Mouse (Mus musculus) lung, postnatal 0 days (tissue): Measurements from ENCODE around the gene D930007J09Rik. TPM values are rescaled to one million over a fixed set of nuclear protein-coding genes. Genes with fewer than 3 reads are reported as not detected.

Source experiments
- ATAC-seq: fragments of 200-750 bp; cut with Nextera tagmentation; 2 replicates; pipeline ENCODE4 v1.8.0; 2017; ENCODE audit warnings: moderate library complexity
- DNase-seq: peaks from one replicate; pipeline ENCODE4 v3.0.0-alpha.2; 2016; ENCODE audit warnings: low spot score
- H3K27ac ChIP-seq: fragments of 300-500 bp; sonication (generic); 2 replicates; pipeline ENCODE4 v1.5.1; 2014; ENCODE audit warnings: antibody characterized with exemption, mild to moderate bottlenecking, low read length, mixed read lengths
- H3K27me3 ChIP-seq: fragments of 300-500 bp; sonication (generic); replicated peaks from 2 replicates; pipeline ENCODE4 v1.6.1; 2014; ENCODE audit warnings: low read length, mixed read lengths; ENCODE audit not compliant: insufficient read depth
- H3K36me3 ChIP-seq: fragments of 300-500 bp; sonication (generic); 2 replicates; pipeline ENCODE4 v1.6.1; 2014; ENCODE audit warnings: low read length, mixed read lengths; ENCODE audit not compliant: insufficient read depth
- H3K4me1 ChIP-seq: fragments of 300-500 bp; sonication (generic); 2 replicates; pipeline ENCODE4 v1.6.1; 2014; ENCODE audit warnings: antibody characterized with exemption, low read depth, low read length, mixed read lengths; ENCODE audit not compliant: insufficient read depth
- H3K4me2 ChIP-seq: fragments of 300-500 bp; sonication (generic); replicated peaks from 2 replicates; pipeline ENCODE4 v1.6.1; 2014; ENCODE audit warnings: low read depth, mild to moderate bottlenecking, low read length, moderate library complexity, mixed read lengths
- H3K4me3 ChIP-seq: fragments of 300-500 bp; sonication (generic); 2 replicates; pipeline ENCODE4 v1.5.1; 2014; ENCODE audit warnings: low read depth, low read length
- H3K9ac ChIP-seq: fragments of 300-500 bp; sonication (generic); replicated peaks from 2 replicates; pipeline ENCODE4 v1.6.1; 2014; ENCODE audit warnings: low read depth, mild to moderate bottlenecking
- H3K9me3 ChIP-seq: fragments of 300-500 bp; sonication (generic); 2 replicates; pipeline ENCODE4 v1.6.1; 2016; ENCODE audit warnings: low read length, mixed read lengths
- CTCF ChIP-seq: IDR thresholded peaks from 2 replicates; pipeline ENCODE4 v1.5.1; 2016; ENCODE audit warnings: antibody characterized with exemption, mild to moderate bottlenecking
- EP300 ChIP-seq: IDR thresholded peaks from 2 replicates; pipeline ENCODE4 v1.6.1; 2016; ENCODE audit warnings: antibody characterized with exemption, mild to moderate bottlenecking, control low read depth
- WGBS: fragments of 180-500 bp; shearing (Covaris S2); extraction: QIAGEN DNeasy Blood & Tissue Kit; methylation state at CpG from one replicate; pipeline ENCODE4 v1.1.7; 2014; 5-methylcytosine and 5-hydroxymethylcytosine counted together
- polyA plus RNA-seq: library from polyadenylated mRNA; unstranded; fragments of >200 nt; fragmentation: Nextera tagmentation; extraction: Ambion mirVana; gene quantifications from 2 replicates; pipeline ENCODE4 v1.2.1, GENCODE M21; 2015

The D930007J09Rik gene
- polyA plus RNA-seq, 1 experiment from 2014 or later = not detected

DNA sequence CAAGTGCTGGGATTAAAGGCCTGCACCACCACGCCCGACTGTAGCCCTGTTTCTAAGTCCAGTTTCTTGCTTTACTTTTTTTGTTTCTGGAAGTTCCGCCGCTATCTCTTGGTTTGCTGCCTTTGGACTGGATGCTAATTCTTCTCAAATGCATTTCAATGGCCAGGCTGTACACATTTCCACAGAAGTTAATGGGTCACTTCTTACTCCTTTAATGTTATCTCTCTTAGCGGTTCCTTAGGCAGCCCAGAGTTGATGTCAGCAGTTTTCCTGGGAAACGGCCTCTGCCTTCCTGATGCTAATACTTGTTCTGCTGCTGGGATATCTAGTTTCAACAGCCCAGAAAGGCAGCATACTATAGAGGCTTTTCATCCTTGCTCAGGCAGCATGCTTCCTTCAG, 20.5 kb upstream of the D930007J09Rik start:
- Histone ChIP-seq H3K4me2 (no peak overlapping the region), H3K4me1 (no peaks in the 10 kb centered on the region), H3K9me3 (no peaks in the 10 kb centered on the region), H3K4me3 (no peak overlapping the region), H3K27me3 (no peaks in the 10 kb centered on the region), H3K36me3 (0 out of 2 replicates have a peak, but pooled peaks cover 13% of the 10 kb centered on the region), H3K9ac (no peak overlapping the region), H3K27ac (no peak overlapping the region)
- no peak for ATAC-seq
- TF ChIP-seq CTCF (no peak), EP300 (no peak)
- 82% methylated on average over 6 of the region's 6 CpGs for WGBS
- DNase-seq = no peak

DNA sequence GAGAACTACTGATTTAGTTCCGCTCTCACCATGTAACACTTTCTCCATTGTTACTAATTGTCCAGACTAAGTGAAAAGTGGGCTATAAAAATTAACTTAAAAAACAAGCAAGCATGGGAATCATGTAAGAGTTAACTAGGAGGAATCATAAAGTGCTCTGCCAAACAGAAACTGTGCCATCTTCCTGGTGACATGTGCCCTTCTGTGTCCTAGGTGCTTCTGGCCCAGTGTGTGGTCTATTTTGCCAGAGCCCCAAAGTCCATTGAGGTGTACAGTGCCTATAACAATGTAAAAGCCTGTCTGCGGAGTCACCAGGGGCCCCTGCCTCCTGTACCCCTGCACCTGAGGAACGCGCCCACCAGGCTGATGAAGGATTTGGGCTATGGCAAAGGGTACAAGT, 19.0 kb upstream of the D930007J09Rik start:
- DNase-seq (no peak), ATAC-seq (no peak)
- no peak for TF ChIP-seq CTCF
- TF ChIP-seq EP300 = no peak
- no peaks in the 10 kb centered on the region for H3K9me3 ChIP-seq
- 0 out of 2 replicates have a peak, but pooled peaks cover 18% of the 10 kb centered on the region for H3K36me3 ChIP-seq
- no peak overlapping the region for H3K9ac ChIP-seq
- H3K4me3 ChIP-seq = no peak overlapping the region
- H3K4me1 ChIP-seq = no peaks in the 10 kb centered on the region
- H3K4me2 ChIP-seq = no peak overlapping the region
- H3K27ac ChIP-seq = no peak overlapping the region
- H3K27me3 ChIP-seq = no peaks in the 10 kb centered on the region
- WGBS = over 99% methylated on average over 4 of the region's 4 CpGs

DNA sequence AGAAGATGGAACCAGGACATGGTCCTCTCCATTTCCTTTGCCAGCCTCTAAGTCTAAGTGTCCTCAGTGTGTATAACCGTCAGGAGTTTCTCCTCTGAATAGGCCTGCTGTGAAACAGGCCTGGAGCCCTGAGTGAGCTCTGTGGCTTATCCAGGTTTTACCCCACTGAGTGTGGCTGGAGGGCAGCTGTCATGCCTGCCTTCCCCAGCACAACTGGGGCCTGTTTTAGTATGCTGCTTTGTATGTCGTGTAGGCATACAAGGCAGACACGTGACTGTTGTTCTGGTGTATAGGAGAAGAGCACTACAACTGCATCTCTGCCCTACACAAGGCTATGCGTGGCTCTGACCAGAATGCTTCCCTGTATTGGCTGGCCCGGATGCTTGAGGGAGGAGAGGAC, 17.3 kb upstream of the D930007J09Rik start:
- Histone ChIP-seq H3K36me3 (0 out of 2 replicates have a peak, but pooled peaks cover 24% of the 10 kb centered on the region), H3K27me3 (no peaks in the 10 kb centered on the region), H3K27ac (no peak overlapping the region), H3K9ac (no peak overlapping the region), H3K4me1 (no peaks in the 10 kb centered on the region), H3K4me2 (no peak overlapping the region), H3K4me3 (no peak overlapping the region), H3K9me3 (no peaks in the 10 kb centered on the region)
- 95% methylated on average over 5 of the region's 5 CpGs for WGBS
- DNase-seq = no peak
- TF ChIP-seq EP300 = no peak
- TF ChIP-seq CTCF = no peak
- no peak for ATAC-seq

DNA sequence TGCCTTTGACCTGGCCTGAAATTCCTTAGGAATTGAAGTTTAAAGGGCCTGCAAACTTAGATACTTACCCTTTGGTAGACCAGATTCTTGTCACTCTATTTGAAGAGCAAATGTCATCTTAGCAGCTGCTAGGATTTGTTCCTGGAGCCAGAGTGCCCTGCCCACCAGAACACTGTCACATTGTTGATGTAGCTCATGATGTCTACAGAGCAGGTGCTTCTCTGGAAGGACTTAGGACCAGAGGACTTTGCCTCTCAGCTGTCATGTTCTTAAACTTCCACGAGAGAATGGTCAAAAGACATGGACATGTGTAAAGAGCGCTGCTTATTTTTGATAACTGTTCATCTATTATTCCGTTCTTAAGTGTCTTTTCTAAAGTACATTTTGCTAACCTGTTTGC, 16.6 kb upstream of the D930007J09Rik start:
- Histone ChIP-seq H3K9me3 (no peaks in the 10 kb centered on the region), H3K9ac (no peak overlapping the region), H3K4me3 (no peak overlapping the region), H3K4me1 (no peaks in the 10 kb centered on the region), H3K36me3 (peaks cover 24% of the 10 kb centered on the region; the same call in 1 of the 2 replicates), H3K27me3 (no peaks in the 10 kb centered on the region), H3K27ac (no peak overlapping the region), H3K4me2 (no peak overlapping the region)
- 93% methylated on average over 3 of the region's 3 CpGs for WGBS
- no peak for TF ChIP-seq EP300
- no peak for TF ChIP-seq CTCF
- no peak for DNase-seq
- no peak for ATAC-seq

DNA sequence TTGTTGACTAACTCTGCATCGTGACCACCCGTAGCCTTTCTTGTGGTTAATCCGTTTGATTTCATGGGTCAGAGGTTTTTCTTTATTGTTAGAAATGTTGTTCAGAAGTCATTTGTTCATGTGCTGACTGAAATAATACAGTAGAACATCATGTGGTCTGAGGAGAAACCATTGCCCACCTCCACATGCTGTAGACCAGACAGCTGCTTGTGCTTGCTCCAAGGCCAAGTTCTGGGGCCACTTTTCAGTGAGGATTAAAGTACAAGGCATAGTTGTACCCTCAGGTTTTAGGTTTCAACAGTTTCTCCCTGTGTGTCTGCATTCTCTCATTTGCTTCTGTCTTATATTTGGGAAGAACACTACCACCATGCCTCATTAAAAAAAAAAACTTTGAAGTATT, 5.0 kb upstream of the D930007J09Rik start:
- Histone ChIP-seq H3K9me3 (no peaks in the 10 kb centered on the region), H3K27me3 (no peaks in the 10 kb centered on the region), H3K4me2 (no peak overlapping the region), H3K36me3 (peaks cover 13% of the 10 kb centered on the region; the same call in 1 of the 2 replicates), H3K9ac (no peak overlapping the region), H3K4me1 (0 out of 2 replicates have a peak, but pooled peaks cover 4% of the 10 kb centered on the region), H3K27ac (no peak overlapping the region), H3K4me3 (no peak overlapping the region)
- WGBS = 86% methylated on average over 3 of the region's 3 CpGs
- DNase-seq (no peak), ATAC-seq (no peak)
- no peak for TF ChIP-seq CTCF
- TF ChIP-seq EP300 = no peak

DNA sequence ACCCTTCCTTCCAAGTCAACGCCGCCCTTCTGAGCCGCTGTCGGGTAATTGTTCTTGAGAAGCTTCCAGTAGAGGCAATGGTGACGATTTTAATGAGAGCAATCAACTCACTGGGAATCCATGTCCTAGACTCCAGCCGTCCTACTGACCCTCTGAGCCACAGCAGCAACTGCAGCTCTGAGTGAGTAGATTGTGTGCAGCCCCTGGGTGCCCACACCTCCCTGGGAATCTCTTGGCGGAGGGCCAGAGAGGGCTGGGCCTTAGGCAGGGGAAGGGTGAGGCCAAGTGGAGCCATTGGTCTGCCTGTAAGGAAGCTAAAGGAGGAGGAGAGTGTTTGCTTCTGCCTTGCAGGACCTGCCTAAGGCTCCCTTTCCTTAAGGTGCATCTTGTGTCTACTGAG, 4.2 kb upstream of the D930007J09Rik start:
- Histone ChIP-seq H3K4me2 (no peak overlapping the region), H3K36me3 (peaks cover 13% of the 10 kb centered on the region; the same call in 1 of the 2 replicates), H3K9me3 (no peaks in the 10 kb centered on the region), H3K27ac (no peak overlapping the region), H3K4me1 (0 out of 2 replicates have a peak, but pooled peaks cover 4% of the 10 kb centered on the region), H3K9ac (no peak overlapping the region), H3K27me3 (no peaks in the 10 kb centered on the region), H3K4me3 (no peak overlapping the region)
- no peak for TF ChIP-seq EP300
- no peak for TF ChIP-seq CTCF
- ATAC-seq (no peak), DNase-seq (no peak)
- WGBS = 86% methylated on average over 7 of the region's 7 CpGs
